Mouse (Mus musculus) myocyte (in vitro differentiated cells): ENCODE measurements around the gene Acsf3.

Experiments used
- CEBPB ChIP-seq: IDR thresholded peaks from 2 replicates; pipeline ENCODE4 v1.6.1; 2011; ENCODE audit warnings: mild to moderate bottlenecking, moderate library complexity; ENCODE audit not compliant: poor library complexity, insufficient read depth, severe bottlenecking
- E2F4 ChIP-seq: IDR thresholded peaks from one replicate; pipeline ENCODE4 v1.6.1; 2011; ENCODE audit warnings: mild to moderate bottlenecking, control low read depth, moderate library complexity; ENCODE audit not compliant: insufficient read depth
- MAX ChIP-seq: IDR thresholded peaks from one replicate; pipeline ENCODE4 v1.6.1; 2011; ENCODE audit warnings: low read depth, mild to moderate bottlenecking, control low read depth
- MYOD1 ChIP-seq, 3 experiments: IDR thresholded peaks; one replicate each; pipeline ENCODE4 v1.6.1; 2011; ENCODE audit warnings: control low read depth in 2 of 3, low read depth in 2 of 3, mild to moderate bottlenecking in 2 of 3, moderate library complexity in 1 of 3; ENCODE audit not compliant: insufficient read length in 2 of 3, control insufficient read depth in 1 of 3
- MYOG ChIP-seq, 3 experiments: IDR thresholded peaks; one replicate each; pipeline ENCODE4 v1.6.1; 2011; ENCODE audit warnings: control low read depth in 2 of 3, low read depth in 2 of 3, mild to moderate bottlenecking in 2 of 3; ENCODE audit not compliant: insufficient read length in 2 of 3, control insufficient read depth in 1 of 3, insufficient read depth in 1 of 3
- POLR2A ChIP-seq: IDR thresholded peaks from one replicate; pipeline ENCODE4 v1.6.1; 2011; ENCODE audit warnings: low read depth, mild to moderate bottlenecking, control low read depth, moderate library complexity; ENCODE audit not compliant: insufficient read length
- POLR2AphosphoS2 ChIP-seq: IDR thresholded peaks from one replicate; pipeline ENCODE4 v1.6.1; 2011; ENCODE audit warnings: low read depth, control low read depth; ENCODE audit not compliant: insufficient read length
- REST ChIP-seq: IDR thresholded peaks from one replicate; pipeline ENCODE4 v1.6.1; 2011; ENCODE audit warnings: mild to moderate bottlenecking, control low read depth, moderate library complexity; ENCODE audit not compliant: insufficient read depth, insufficient read length
- TCF12 ChIP-seq: IDR thresholded peaks from one replicate; pipeline ENCODE4 v1.6.1; 2011; ENCODE audit warnings: mild to moderate bottlenecking, control low read depth; ENCODE audit not compliant: poor library complexity, insufficient read depth, severe bottlenecking
- TCF3 ChIP-seq: IDR thresholded peaks from one replicate; pipeline ENCODE4 v1.6.1; 2011; ENCODE audit warnings: low read depth, control low read depth; ENCODE audit not compliant: insufficient read length
- USF1 ChIP-seq: IDR thresholded peaks from one replicate; pipeline ENCODE4 v1.6.1; 2011; ENCODE audit warnings: low read depth, mild to moderate bottlenecking, control low read depth, moderate library complexity

DNA sequence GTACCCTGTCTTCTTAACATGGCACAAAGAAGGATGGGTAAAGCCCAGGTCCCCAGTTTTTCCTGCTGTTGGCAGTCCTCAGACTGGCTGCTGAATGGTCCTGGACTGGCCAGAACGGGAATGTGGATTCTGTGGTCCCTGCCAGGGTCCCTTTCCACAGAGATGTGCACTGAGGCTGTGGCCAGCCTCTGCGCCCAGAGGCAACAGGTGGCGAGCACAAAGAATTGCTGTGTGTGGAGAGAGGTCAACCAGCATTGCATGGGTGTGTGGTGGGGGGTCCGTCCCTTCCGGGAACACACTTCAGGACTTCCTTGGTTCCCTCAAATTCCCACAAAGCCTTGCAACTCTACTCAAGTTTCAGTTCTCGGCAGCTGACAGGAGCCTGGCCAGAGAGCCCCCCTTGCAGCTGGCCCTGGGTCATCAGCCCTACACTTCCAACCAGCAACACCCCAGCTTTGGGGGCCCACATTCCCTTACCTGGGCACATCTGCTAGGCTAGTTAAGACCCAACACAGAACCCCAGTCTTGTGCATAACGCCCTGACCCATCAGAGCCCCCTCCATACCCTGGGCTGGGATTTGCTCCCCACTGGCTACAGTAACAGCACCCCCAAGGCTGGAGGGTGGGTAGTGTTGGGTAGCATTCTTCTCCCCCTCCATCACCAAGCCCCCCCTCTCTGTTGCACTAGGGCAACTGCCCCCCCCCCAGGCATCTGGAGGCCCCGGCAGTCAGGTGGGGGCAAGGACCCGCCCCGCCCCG, 74.0 kb downstream of the Acsf3 start:
- TF ChIP-seq USF1 (no peak), REST (peak; percentile 9), POLR2A (peak; percentile 68), MYOG (IDR thresholded peaks at IDR 0.05; ENCODE audit: control insufficient read depth in 1 of 3, insufficient read depth in 1 of 3, insufficient read length in 2 of 3, low read depth in 2 of 3) (peak; percentile 53 to 93 (median 90)), TCF12 (peak; percentile 61), TCF3 (peak; percentile 77), MYOD1 (IDR thresholded peaks at IDR 0.05; ENCODE audit: control insufficient read depth in 1 of 3, insufficient read length in 2 of 3, low read depth in 2 of 3) (peak in 2 of 3 experiments; percentile 91 to 93), POLR2AphosphoS2 (peak; percentile 94), E2F4 (no peak), CEBPB (0 out of 2 replicates have a peak, but pooled peaks have one; percentile 14), MAX (no peak)
